Mouse (Mus musculus): ENCODE measurements around the gene Helt. TPM values are rescaled to one million over a fixed set of nuclear protein-coding genes. Genes with fewer than 3 reads are reported as not detected.
"Not testable (repeated sequence)": the region's sequence is repeated elsewhere in the genome, so short reads cannot be mapped to it uniquely, and the experiment has no call there.

The Helt gene
- total RNA-seq, 2 experiments from 2014 or later, result 0.29 to 0.74 TPM

- intact Hi-C loops (cut with DNase I), result no loop called here
- no peak for DNase-seq
These were observed 7.7 kb upstream of the Helt start for GRCm38 (mm10) chr8:46302121-46302520.

- no peak for DNase-seq
- intact Hi-C loops (cut with DNase I), result no loop called here
These were observed 4.4 kb upstream of the Helt start for GRCm38 (mm10) chr8:46298847-46299246.

- intact Hi-C loops (cut with DNase I), result no loop called here
- DNase-seq, result no peak
These were observed 2.1 kb upstream of the Helt start for GRCm38 (mm10) chr8:46296551-46296950.

- DNase-seq, result no peak
- intact Hi-C loops (cut with DNase I), result no loop called here
These were observed 1.5 kb upstream of the Helt start for GRCm38 (mm10) chr8:46295951-46296350.

GRCm38 (mm10) chr8:46295101-46295534, 647 bp upstream of the Helt start:
- no peak for DNase-seq
- intact Hi-C loops (cut with DNase I), result no loop called here

GRCm38 (mm10) chr8:46293741-46294151, 725 bp downstream of the Helt start:
- DNase-seq, result peak; percentile 15 to 33
- intact Hi-C loops (cut with DNase I), result no loop called here

GRCm38 (mm10) chr8:46293201-46293600, 1.3 kb downstream of the Helt start:
- no peak for DNase-seq
- intact Hi-C loops (cut with DNase I), result no loop called here

GRCm38 (mm10) chr8:46291931-46292675, 2.4 kb downstream of the Helt start:
- intact Hi-C loops (cut with DNase I), result no loop called here
- no peak for DNase-seq

GRCm38 (mm10) chr8:46289274-46289673, 5.2 kb downstream of the Helt start:
- intact Hi-C loops (cut with DNase I), result no loop called here
- DNase-seq, result no peak

GRCm38 (mm10) chr8:46288021-46288420, 6.5 kb downstream of the Helt start:
- intact Hi-C loops (cut with DNase I), result no loop called here

GRCm38 (mm10) chr8:46285980-46286379, 8.5 kb downstream of the Helt start:
- DNase-seq, result no peak
- intact Hi-C loops (cut with DNase I), result no loop called here

More at GRCm38 (mm10) chr8:46288021-46288420, 6.5 kb downstream of the Helt start:
- no peak for DNase-seq

GRCm38 (mm10) chr8:46281536-46281935, 12.9 kb downstream of the Helt start:
- intact Hi-C loops (cut with DNase I), result loop anchor here (1.0 to 5.0 kb wide), 2 partner anchors 39 to 94 kb away; no protein-coding TSS in a partner anchor
- peak; percentile 79 to 84 for DNase-seq

- intact Hi-C loops (cut with DNase I), result no loop called here
- DNase-seq, result no peak
These were observed 17.5 kb downstream of the Helt start for GRCm38 (mm10) chr8:46276939-46277338.

GRCm38 (mm10) chr8:46270741-46271140, 23.7 kb downstream of the Helt start:
- DNase-seq, result peak; percentile 42 to 53
- intact Hi-C loops (cut with DNase I), result no loop called here

GRCm38 (mm10) chr8:46270147-46270546, 24.3 kb downstream of the Helt start:
- DNase-seq, result no peak
- intact Hi-C loops (cut with DNase I), result no loop called here

- no peak for DNase-seq
- intact Hi-C loops (cut with DNase I), result loop anchor here (2.0 kb wide), 1 partner anchor 24 kb away; no protein-coding TSS in a partner anchor
These were observed 27.7 kb downstream of the Helt start for GRCm38 (mm10) chr8:46266801-46267200.

- DNase-seq; intact Hi-C loops (cut with DNase I): not testable (repeated sequence)
These were observed 30.3 kb downstream of the Helt start for GRCm38 (mm10) chr8:46264206-46264605.

- DNase-seq, result no peak
These were observed 36.4 kb downstream of the Helt start for GRCm38 (mm10) chr8:46257921-46258682.

GRCm38 (mm10) chr8:46252456-46252855, 42.0 kb downstream of the Helt start:
- intact Hi-C loops (cut with DNase I), result no loop called here
- DNase-seq, result no peak

More at GRCm38 (mm10) chr8:46257921-46258682, 36.4 kb downstream of the Helt start:
- intact Hi-C loops (cut with DNase I), result no loop called here

GRCm38 (mm10) chr8:46251561-46251960, 42.9 kb downstream of the Helt start:
- intact Hi-C loops (cut with DNase I), result no loop called here
- DNase-seq, result no peak

- DNase-seq, result no peak
These were observed 48.1 kb downstream of the Helt start for GRCm38 (mm10) chr8:46246346-46246745.

More at GRCm38 (mm10) chr8:46246346-46246745, 48.1 kb downstream of the Helt start:
- intact Hi-C loops (cut with DNase I), result no loop called here

All from heart, postnatal 14 days (tissue).